8 mouse cellular contexts compared by ENCODE assay signal in genomic region chrX:152307942-152308341, GRCm38 (mm10). TPM values are rescaled to one million over a fixed set of nuclear protein-coding genes. Genes with fewer than 3 reads are reported as not detected.
DNase-seq lines count a peak whose midpoint lies in the region; ATAC-seq and TF ChIP-seq lines count a peak whose summit lies in the region.

No protein-coding gene starts in this region.

- no peak for TF ChIP-seq POLR2A in lung, adult 2 months (IDR thresholded peaks at IDR 0.05; ENCODE audit: borderline replicate concordance, extremely low read depth, low read depth, low read length)

- H3K36me3 ChIP-seq in forebrain, embryonic 15.5 days, result no peaks in the 10 kb centered on the region
- peaks cover 2% of the 10 kb centered on the region; the same call in 1 of the 2 replicates for H3K36me3 ChIP-seq in forebrain, embryonic 10.5 days (replicated peaks)
- no peaks in the 10 kb centered on the region for H3K36me3 ChIP-seq in lung, postnatal 0 days (ENCODE audit: insufficient read depth, low read length)
- H3K36me3 ChIP-seq in liver, embryonic 16.5 days (ENCODE audit: control insufficient read depth, insufficient read depth), result no peaks in the 10 kb centered on the region
- H3K36me3 ChIP-seq in stomach, embryonic 14.5 days (ENCODE audit: control insufficient read depth, insufficient read depth, low read length), result no peaks in the 10 kb centered on the region

- peak; percentile 67 for TF ChIP-seq CTCF in lung, postnatal 0 days (IDR thresholded peaks at IDR 0.05)
- TF ChIP-seq CTCF in lung, adult 2 months (IDR thresholded peaks at IDR 0.05; ENCODE audit: insufficient read depth, low read length), result no peak

- no peak for TF ChIP-seq EP300 in lung, postnatal 0 days (IDR thresholded peaks at IDR 0.05)

- 71% methylated on average over 2 of the region's 2 CpGs for WGBS in forebrain, embryonic 15.5 days
- WGBS in forebrain, embryonic 10.5 days, result 80% methylated on average over 2 of the region's 2 CpGs
- WGBS in lung, postnatal 0 days, result 55% methylated on average over 2 of the region's 2 CpGs
- 54% methylated on average over 2 of the region's 2 CpGs for WGBS in lung, adult 2 months
- whole genome bisulfite sequencing in liver, embryonic 16.5 days (ENCODE audit: insufficient replicate concordance), result 33% methylated on average over 2 of the region's 2 CpGs
- WGBS in stomach, embryonic 14.5 days, result 54% methylated on average over 2 of the region's 2 CpGs

- no peaks in the 10 kb centered on the region for H3K27me3 ChIP-seq in forebrain, embryonic 15.5 days
- H3K27me3 ChIP-seq in forebrain, embryonic 10.5 days (ENCODE audit: poor library complexity, severe bottlenecking), result peaks cover 63% of the 10 kb centered on the region
- no peaks in the 10 kb centered on the region for H3K27me3 ChIP-seq in lung, postnatal 0 days (replicated peaks; ENCODE audit: insufficient read depth, low read length)
- no peaks in the 10 kb centered on the region for H3K27me3 ChIP-seq in liver, embryonic 16.5 days (ENCODE audit: control insufficient read depth, insufficient read depth, low read depth, low read length)
- no peaks in the 10 kb centered on the region for H3K27me3 ChIP-seq in stomach, embryonic 14.5 days (ENCODE audit: control insufficient read depth, insufficient read depth, low read length)

- no peak overlapping the region for H3K4me2 ChIP-seq in forebrain, embryonic 15.5 days (replicated peaks)
- H3K4me2 ChIP-seq in lung, postnatal 0 days (replicated peaks; ENCODE audit: low read depth, low read length), result no peak overlapping the region
- no peak overlapping the region; the same call in 1 of the 2 replicates for H3K4me2 ChIP-seq in liver, embryonic 16.5 days (ENCODE audit: low read depth, low read length)
- no peak overlapping the region for H3K4me2 ChIP-seq in stomach, embryonic 14.5 days (replicated peaks; ENCODE audit: low read depth, low read length)

- no peak overlapping the region for H3K4me3 ChIP-seq in forebrain, embryonic 15.5 days
- no peak overlapping the region for H3K4me3 ChIP-seq in forebrain, embryonic 10.5 days
- H3K4me3 ChIP-seq in lung, postnatal 0 days (ENCODE audit: low read depth, low read length), result no peak overlapping the region
- H3K4me3 ChIP-seq in lung, adult 2 months (replicated peaks; ENCODE audit: extremely low read depth, low read depth, low read length), result no peak overlapping the region
- no peak overlapping the region for H3K4me3 ChIP-seq in liver, embryonic 16.5 days (ENCODE audit: low read depth, low read length)
- H3K4me3 ChIP-seq in stomach, embryonic 14.5 days (ENCODE audit: low read depth, low read length), result no peak overlapping the region

- no peak for DNase-seq in forebrain, embryonic 10.5 days (ENCODE audit: extremely low spot score, low spot score)
- DNase-seq in lung, postnatal 0 days (ENCODE audit: low spot score), result peak; percentile 39
- no peak for DNase-seq in lung, adult 2 months
- DNase-seq in adrenal gland, postnatal 10 days, result peak; percentile 42

- no peaks in the 10 kb centered on the region for H3K9me3 ChIP-seq in forebrain, embryonic 15.5 days
- no peaks in the 10 kb centered on the region for H3K9me3 ChIP-seq in forebrain, embryonic 10.5 days
- no peaks in the 10 kb centered on the region for H3K9me3 ChIP-seq in lung, postnatal 0 days (ENCODE audit: low read length)
- no peaks in the 10 kb centered on the region for H3K9me3 ChIP-seq in liver, embryonic 16.5 days (replicated peaks; ENCODE audit: control insufficient read depth, low read length)
- H3K9me3 ChIP-seq in stomach, embryonic 14.5 days (ENCODE audit: control insufficient read depth, low read depth, low read length), result no peaks in the 10 kb centered on the region

- no peaks in the 10 kb centered on the region for H3K4me1 ChIP-seq in forebrain, embryonic 15.5 days
- H3K4me1 ChIP-seq in forebrain, embryonic 10.5 days, result no peaks in the 10 kb centered on the region
- no peaks in the 10 kb centered on the region for H3K4me1 ChIP-seq in lung, postnatal 0 days (ENCODE audit: insufficient read depth, low read depth, low read length)
- no peaks in the 10 kb centered on the region for H3K4me1 ChIP-seq in lung, adult 2 months (ENCODE audit: control insufficient read depth, insufficient read depth, low read length)
- H3K4me1 ChIP-seq in liver, embryonic 16.5 days (ENCODE audit: control insufficient read depth, low read depth, low read length), result peaks cover 12% of the 10 kb centered on the region
- H3K4me1 ChIP-seq in stomach, embryonic 14.5 days (ENCODE audit: control insufficient read depth, insufficient read depth, low read length), result no peaks in the 10 kb centered on the region

- 0 out of 2 replicates have a peak, but pooled peaks have one; percentile 41 for ATAC-seq in forebrain, embryonic 15.5 days (replicated peaks)
- ATAC-seq in lung, postnatal 0 days, result 0 out of 2 replicates have a peak, but pooled peaks have one; percentile 47
- ATAC-seq in granulocyte monocyte progenitor cell, adult 5-6 weeks (replicated peaks; ENCODE audit: poor library complexity, severe bottlenecking), result peak; percentile 67
- ATAC-seq in liver, embryonic 16.5 days (ENCODE audit: low read depth), result peak; percentile 75
- peak; percentile 46; the same call in 1 of the 2 replicates for ATAC-seq in stomach, embryonic 14.5 days (ENCODE audit: insufficient number of reproducible peaks, insufficient read depth, low FRiP score, low read depth)

- no peak overlapping the region for H3K27ac ChIP-seq in forebrain, embryonic 15.5 days (replicated peaks)
- no peak overlapping the region for H3K27ac ChIP-seq in forebrain, embryonic 10.5 days
- no peak overlapping the region for H3K27ac ChIP-seq in lung, postnatal 0 days (ENCODE audit: low read length)
- H3K27ac ChIP-seq in liver, embryonic 16.5 days (ENCODE audit: low read length), result peak overlapping the region; percentile 61
- H3K27ac ChIP-seq in stomach, embryonic 14.5 days (ENCODE audit: low read length), result no peak overlapping the region

- no peak overlapping the region for H3K9ac ChIP-seq in forebrain, embryonic 15.5 days (replicated peaks)
- H3K9ac ChIP-seq in lung, postnatal 0 days (replicated peaks; ENCODE audit: low read depth), result no peak overlapping the region
- no peak overlapping the region for H3K9ac ChIP-seq in liver, embryonic 16.5 days (ENCODE audit: low read depth, low read length)
- H3K9ac ChIP-seq in stomach, embryonic 14.5 days (replicated peaks; ENCODE audit: low read depth, low read length), result no peak overlapping the region

RNA-seq across cellular contexts. Expression of gene Kantr, which starts 19.4 kb away (rescaled TPM):
- 25.7 and 27.9 TPM in 2 replicates for polyA plus RNA-seq in forebrain, embryonic 15.5 days (2015; fragmentation: Nextera tagmentation; extraction: Ambion mirVana)
- 14.2 and 16.0 TPM in 2 replicates for polyA plus RNA-seq in forebrain, embryonic 10.5 days (2016; fragmentation: Nextera tagmentation; extraction: Ambion mirVana)
- 5.9 and 6.6 TPM in 2 replicates for polyA plus RNA-seq in lung, postnatal 0 days (2015; fragmentation: Nextera tagmentation; extraction: Ambion mirVana)
- 6.2 and 8.0 TPM in 2 replicates for polyA plus RNA-seq in lung, adult 2 months (2012; rRNA removed)
- 10 to 100 TPM in 1 of 2 experiments, 1 to 10 TPM in 1; 8.4 to 12.4 TPM for total RNA-seq in adrenal gland, postnatal 10 days (2021)
- total RNA-seq in granulocyte monocyte progenitor cell, adult 5-6 weeks (2014; fragmentation: Nextera tagmentation), result 17.0 and 17.1 TPM in 2 replicates
- 2.3 and 5.0 TPM in 2 replicates for total RNA-seq in granulocyte monocyte progenitor cell, adult 5-6 weeks (2017)
- polyA plus RNA-seq in liver, embryonic 16.5 days (2015; fragmentation: Nextera tagmentation; extraction: Ambion mirVana), result 2.8 and 3.4 TPM in 2 replicates
- polyA plus RNA-seq in stomach, embryonic 14.5 days (2014; fragmentation: Nextera tagmentation; extraction: Ambion mirVana), result 23.9 and 25.9 TPM in 2 replicates

RNA-seq across cellular contexts. Expression of gene Tspyl2, which starts 34.3 kb away (rescaled TPM):
- polyA plus RNA-seq in forebrain, embryonic 15.5 days (2015; fragmentation: Nextera tagmentation; extraction: Ambion mirVana), result 48.8 and 49.4 TPM in 2 replicates
- polyA plus RNA-seq in forebrain, embryonic 10.5 days (2016; fragmentation: Nextera tagmentation; extraction: Ambion mirVana), result 29.8 and 31.7 TPM in 2 replicates
- 13.5 and 14.0 TPM in 2 replicates for polyA plus RNA-seq in lung, postnatal 0 days (2015; fragmentation: Nextera tagmentation; extraction: Ambion mirVana)
- polyA plus RNA-seq in lung, adult 2 months (2012; rRNA removed), result 26.9 and 34.2 TPM in 2 replicates
- total RNA-seq in adrenal gland, postnatal 10 days (2021), result 10 to 100 TPM; 24.4 to 31.1 TPM
- total RNA-seq in granulocyte monocyte progenitor cell, adult 5-6 weeks (2014; fragmentation: Nextera tagmentation), result 10.9 and 11.2 TPM in 2 replicates
- total RNA-seq in granulocyte monocyte progenitor cell, adult 5-6 weeks (2017), result 19.4 and 21.4 TPM in 2 replicates
- polyA plus RNA-seq in liver, embryonic 16.5 days (2015; fragmentation: Nextera tagmentation; extraction: Ambion mirVana), result 5.6 and 6.6 TPM in 2 replicates
- 25.1 and 25.6 TPM in 2 replicates for polyA plus RNA-seq in stomach, embryonic 14.5 days (2014; fragmentation: Nextera tagmentation; extraction: Ambion mirVana)

Comparison
In these comparisons a context has a peak if more than half of its experiments do, and no peak if none do; other contexts are left out.
1. DNase-seq: peak in lung, postnatal 0 days (single experiment) and adrenal gland, postnatal 10 days (single experiment); none in forebrain, embryonic 10.5 days (single experiment) and lung, adult 2 months (single experiment).
2. Peak in every context shown above with its lines, with median percentiles within 50 percentile points of each other: ATAC-seq.